Mouse (Mus musculus): Measurements from ENCODE around the gene Erich4. TPM values are rescaled to one million over a fixed set of nuclear protein-coding genes. Genes with fewer than 3 reads are reported as not detected.
"Not testable (repeated sequence)": the region's sequence is repeated elsewhere in the genome, so short reads cannot be mapped to it uniquely, and the experiment has no call there.

Gene Erich4
- total RNA-seq, 2 experiments from 2014 or later: 0.57 TPM; not detected in 1

DNA sequence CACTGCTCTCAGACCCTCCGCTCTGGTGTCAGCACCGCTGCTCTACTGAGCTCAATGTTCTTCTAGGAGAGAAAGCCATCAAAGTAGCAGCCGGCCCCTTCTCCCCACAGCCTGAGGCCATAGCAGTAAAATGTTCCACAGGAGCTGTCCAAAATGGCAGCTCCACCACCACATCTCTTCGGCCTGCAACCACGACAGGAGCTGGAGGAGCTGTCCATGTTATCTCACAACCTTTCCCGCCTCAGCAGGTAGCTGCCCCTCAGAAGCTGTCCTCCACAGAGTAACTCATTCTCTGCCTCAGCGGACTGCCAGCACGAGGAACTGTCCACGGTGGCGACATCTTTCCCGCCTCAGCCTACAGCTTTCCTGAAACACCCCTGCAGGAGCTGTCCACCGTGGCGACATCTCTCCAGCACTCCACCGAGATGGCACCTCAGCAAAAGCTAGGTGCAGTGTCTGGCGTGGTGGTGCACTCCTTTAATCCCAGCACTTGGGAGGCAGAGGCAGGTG is 33.3 kb downstream of the Erich4 start:
- no peak for DNase-seq (ENCODE audit: low spot score in 2 of 2)

DNA sequence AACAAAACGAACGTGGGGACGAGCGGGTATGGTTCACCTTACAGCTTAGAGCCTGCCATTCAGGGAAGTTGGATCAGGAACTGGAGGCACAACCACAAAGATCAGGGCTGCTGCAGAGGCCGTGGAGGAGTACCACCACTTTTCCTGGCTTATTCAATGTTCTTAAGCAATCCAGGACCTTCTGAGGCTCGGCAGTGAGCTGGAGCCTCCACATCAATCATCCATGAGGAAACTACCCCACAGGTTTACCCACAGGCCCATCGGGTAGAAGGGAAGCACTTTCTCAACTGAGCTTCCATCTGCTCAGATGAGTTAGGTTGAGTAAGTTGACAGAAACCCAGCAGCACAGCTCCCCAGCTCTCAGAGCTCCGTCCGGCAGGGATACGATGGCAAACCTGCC is 36.3 kb downstream of the Erich4 start:
- no peak for DNase-seq (ENCODE audit: low spot score in 2 of 2)

DNA sequence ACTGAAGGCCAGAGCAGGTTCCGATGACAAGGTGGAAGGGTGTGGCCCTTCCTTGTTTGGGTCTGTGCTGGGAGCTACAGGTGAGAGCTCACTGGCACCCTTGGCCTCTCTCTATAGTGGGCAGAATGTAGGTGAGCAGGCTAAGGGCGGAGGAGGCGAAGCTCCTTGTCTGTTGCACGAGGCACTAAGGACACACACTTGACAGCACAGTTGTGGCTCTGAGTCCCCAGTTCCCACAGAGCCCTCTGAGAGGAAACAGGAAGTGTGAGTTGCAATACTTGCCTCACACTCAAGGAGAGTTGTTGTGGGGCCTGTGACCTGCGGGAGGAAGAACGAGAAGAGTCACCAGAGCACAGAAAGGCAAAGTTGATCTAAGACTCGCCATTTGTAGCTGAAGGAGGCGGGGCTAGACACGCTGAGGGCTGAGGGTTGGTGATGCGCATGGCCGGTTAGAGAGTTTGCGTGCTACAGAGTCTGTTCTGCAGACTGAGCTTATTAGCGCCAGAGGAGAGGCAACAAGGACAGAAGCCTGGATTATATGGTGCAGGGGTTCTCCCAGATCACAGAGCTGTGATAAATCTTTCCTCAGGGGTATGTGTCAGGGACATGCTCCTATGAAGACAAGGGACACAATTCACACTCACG is 38.8 kb downstream of the Erich4 start:
- not testable (repeated sequence) for DNase-seq (ENCODE audit: low spot score in 2 of 2)

DNA sequence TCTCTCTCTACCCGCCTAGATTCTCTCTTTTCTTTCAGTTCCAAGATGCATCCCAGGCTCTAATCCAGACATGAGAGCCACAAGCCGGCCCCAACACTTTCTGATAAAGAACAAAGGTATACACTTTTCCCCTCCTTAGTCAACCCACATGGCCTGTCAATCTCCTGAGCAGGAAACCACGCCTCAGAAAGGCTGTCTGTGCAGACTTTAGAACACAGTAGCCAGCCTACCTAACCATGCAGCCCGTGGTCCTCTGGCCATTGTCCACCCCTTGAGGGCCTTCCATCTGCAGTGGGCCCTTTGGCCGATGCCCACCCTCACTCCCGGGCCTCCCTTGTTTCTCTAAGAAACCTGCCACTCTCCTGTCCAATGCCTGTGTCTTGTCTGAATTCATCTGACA is 39.4 kb downstream of the Erich4 start:
- DNase-seq (ENCODE audit: low spot score in 2 of 2): not testable (repeated sequence)

DNA sequence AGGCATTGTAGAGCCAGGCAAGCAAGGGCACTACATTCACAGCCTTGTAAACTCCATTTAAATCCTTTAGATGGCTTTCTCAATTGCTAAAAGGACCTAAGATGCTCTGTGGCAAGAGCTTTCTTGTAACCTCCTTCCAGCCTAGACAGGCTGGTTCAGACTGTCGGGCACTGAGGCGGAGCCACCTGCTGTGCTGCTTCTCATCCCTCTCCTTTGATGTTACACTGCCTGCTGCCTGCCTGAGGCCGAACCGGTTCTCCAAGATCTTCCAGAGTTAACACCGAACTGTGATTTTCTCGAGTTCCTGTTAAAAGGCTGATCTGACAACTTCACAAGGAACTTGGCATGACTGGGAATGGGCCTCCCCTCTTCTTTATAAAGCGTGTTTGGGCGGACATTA is 39.8 kb downstream of the Erich4 start:
- no peak for DNase-seq (ENCODE audit: low spot score in 2 of 2)

DNA sequence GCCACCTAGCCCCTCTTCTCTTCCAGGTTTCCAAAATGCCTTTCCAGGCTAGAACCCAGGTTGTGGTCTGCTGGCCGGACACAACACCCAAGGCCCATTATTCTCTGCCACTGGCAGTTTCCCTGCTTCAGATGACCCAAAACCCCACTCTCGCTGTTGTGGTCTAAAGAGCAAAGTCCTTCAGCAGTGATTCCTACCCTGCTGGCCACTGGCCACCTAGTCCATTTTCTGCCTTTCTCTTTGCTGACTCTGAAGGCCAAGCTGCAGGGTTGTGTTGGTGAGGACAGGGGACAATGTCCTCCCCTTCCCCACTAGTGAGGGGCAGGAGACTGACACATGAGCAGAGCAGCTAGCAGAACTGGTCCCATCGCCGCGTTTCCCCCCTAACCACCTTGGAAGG is 40.6 kb downstream of the Erich4 start:
- DNase-seq (ENCODE audit: low spot score in 2 of 2): no peak

DNA sequence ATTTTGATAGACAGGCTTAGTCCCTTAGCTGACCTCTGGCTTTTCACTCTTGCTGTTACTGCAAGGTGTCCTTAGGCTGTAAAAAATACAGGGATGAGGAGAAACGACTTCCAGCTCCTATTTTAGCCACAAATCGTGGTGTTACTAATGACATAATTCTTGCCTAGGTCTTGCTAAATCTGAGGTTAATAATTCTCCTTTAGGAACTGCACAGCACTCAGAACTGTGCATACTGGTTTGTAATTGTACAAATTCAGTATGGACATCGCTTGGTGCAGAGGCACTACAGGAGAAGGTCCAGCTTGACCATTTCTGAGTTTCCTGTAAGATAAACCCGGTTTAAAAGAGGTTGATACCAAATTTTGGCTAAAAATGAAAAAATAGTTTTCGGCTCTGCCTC is 41.9 kb downstream of the Erich4 start:
- not testable (repeated sequence) for DNase-seq (ENCODE audit: low spot score in 2 of 2)

DNA sequence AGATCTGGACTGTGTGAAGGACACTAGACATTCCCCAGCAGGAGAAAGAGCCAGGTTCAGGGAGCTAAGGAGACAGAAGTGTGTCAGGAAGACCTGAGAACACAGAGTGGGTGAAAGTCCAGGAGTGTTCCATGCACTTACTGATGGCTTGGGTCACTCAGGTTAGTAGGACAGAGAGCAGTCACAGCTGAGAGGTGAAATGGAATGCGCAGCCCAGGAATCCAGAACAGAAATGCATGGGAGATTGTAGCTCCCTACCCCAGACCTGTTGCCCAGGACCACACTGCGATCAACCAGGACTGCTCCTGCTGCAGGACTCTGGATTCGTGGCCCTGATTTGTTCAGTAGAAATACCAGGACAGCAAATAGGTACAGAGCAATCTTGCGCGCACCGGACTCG is 47.0 kb downstream of the Erich4 start:
- DNase-seq (ENCODE audit: low spot score in 2 of 2): no peak

Other genes with a start within 250 kb of the Erich4 start
- gene Cnfn, start 246.2 kb downstream of the Erich4 start, total RNA-seq (2021): not detected
- gene Lipe, start 217.2 kb downstream of the Erich4 start, total RNA-seq (2021): 1 to 10 TPM; 7.3 to 8.3 TPM
- not detected for gene Cxcl17, start 203.0 kb downstream of the Erich4 start, total RNA-seq (2021)
- gene Ceacam1, start 138.3 kb downstream of the Erich4 start, total RNA-seq (2021): 1 to 10 TPM; 2.5 to 3.1 TPM
- gene Ceacam2, start 76.0 kb downstream of the Erich4 start, total RNA-seq (2021): under 1 TPM; 0.14 to 0.23 TPM
- gene Dmac2, start 3.5 kb upstream of the Erich4 start, total RNA-seq (2021): 10 to 100 TPM; 37.3 to 39.2 TPM
- gene B3gnt8, start 10.8 kb upstream of the Erich4 start, total RNA-seq (2021): 1 to 10 TPM; 1.9 to 2.0 TPM
- 10 to 100 TPM; 38.3 to 42.6 TPM for gene Bckdha, start 43.1 kb upstream of the Erich4 start, total RNA-seq (2021)
- 10 to 100 TPM; 29.3 to 29.8 TPM for gene Exosc5, start 43.3 kb upstream of the Erich4 start, total RNA-seq (2021)
- gene Tmem91, start 59.3 kb upstream of the Erich4 start, total RNA-seq (2021): 10 to 100 TPM; 16.4 to 29.3 TPM
- 10 to 100 TPM; 21.9 to 25.3 TPM for gene B9d2, start 64.9 kb upstream of the Erich4 start, total RNA-seq (2021)
- gene Tgfb1, start 71.1 kb upstream of the Erich4 start, total RNA-seq (2021): 1 to 10 TPM; 8.1 to 8.9 TPM
- 10 to 100 TPM; 50.1 to 50.5 TPM for gene Ccdc97, start 103.2 kb upstream of the Erich4 start, total RNA-seq (2021)
- 100 to 1,000 TPM; 114 to 119 TPM for gene Hnrnpul1, start 138.9 kb upstream of the Erich4 start, total RNA-seq (2021)
- 10 to 100 TPM; 46.7 to 47.9 TPM for gene Axl, start 172.8 kb upstream of the Erich4 start, total RNA-seq (2021)
- 1 to 10 TPM; 1.3 to 1.9 TPM for gene Cyp2s1, start 201.0 kb upstream of the Erich4 start, total RNA-seq (2021)

Data from layer of hippocampus, postnatal 14 days (tissue).